Mouse (Mus musculus) layer of hippocampus, adult 9-11 months (tissue): ENCODE results near the gene Sh3pxd2a.

ENCODE experiments used
- DNase-seq: peaks from one replicate; pipeline ENCODE4 v3.0.0; 2022

The Sh3pxd2a gene

GRCm38 (mm10) chr19:47455001-47455755, 9.0 kb downstream of the Sh3pxd2a start:
- DNase-seq, result no peak

- DNase-seq, result no peak
These were observed 9.8 kb downstream of the Sh3pxd2a start for GRCm38 (mm10) chr19:47454167-47455000.

- DNase-seq, result no peak
These were observed 10.8 kb downstream of the Sh3pxd2a start for GRCm38 (mm10) chr19:47453352-47453751.

- no peak for DNase-seq
These were observed 11.5 kb downstream of the Sh3pxd2a start for GRCm38 (mm10) chr19:47452682-47453081.

- DNase-seq, result no peak
These were observed 12.0 kb downstream of the Sh3pxd2a start for GRCm38 (mm10) chr19:47452211-47452610.

GRCm38 (mm10) chr19:47451476-47452113, 12.6 kb downstream of the Sh3pxd2a start:
- no peak for DNase-seq

- no peak for DNase-seq
These were observed 13.7 kb downstream of the Sh3pxd2a start for GRCm38 (mm10) chr19:47450261-47451137.

GRCm38 (mm10) chr19:47449513-47450227, 14.5 kb downstream of the Sh3pxd2a start:
- DNase-seq, result no peak

GRCm38 (mm10) chr19:47448618-47449151, 15.5 kb downstream of the Sh3pxd2a start:
- no peak for DNase-seq

- peak; percentile 82 for DNase-seq
These were observed 17.3 kb downstream of the Sh3pxd2a start for GRCm38 (mm10) chr19:47446841-47447365.

GRCm38 (mm10) chr19:47446130-47446529, 18.1 kb downstream of the Sh3pxd2a start:
- no peak for DNase-seq

- DNase-seq, result no peak
These were observed 18.5 kb downstream of the Sh3pxd2a start for GRCm38 (mm10) chr19:47445726-47446125.

GRCm38 (mm10) chr19:47444488-47444887, 19.7 kb downstream of the Sh3pxd2a start:
- no peak for DNase-seq

GRCm38 (mm10) chr19:47442294-47442627, 21.9 kb downstream of the Sh3pxd2a start:
- DNase-seq, result no peak

- DNase-seq, result no peak
These were observed 22.5 kb downstream of the Sh3pxd2a start for GRCm38 (mm10) chr19:47441541-47442293.

GRCm38 (mm10) chr19:47440967-47441366, 23.2 kb downstream of the Sh3pxd2a start:
- no peak for DNase-seq

GRCm38 (mm10) chr19:47440435-47440803, 23.8 kb downstream of the Sh3pxd2a start:
- DNase-seq, result no peak

- DNase-seq, result no peak
These were observed 24.3 kb downstream of the Sh3pxd2a start for GRCm38 (mm10) chr19:47439726-47440434.

- DNase-seq, result no peak
These were observed 25.8 kb downstream of the Sh3pxd2a start for GRCm38 (mm10) chr19:47438445-47438844.

GRCm38 (mm10) chr19:47437040-47437439, 27.2 kb downstream of the Sh3pxd2a start:
- DNase-seq, result no peak
